Mouse (Mus musculus) limb, embryonic 14.5 days (tissue): Measurements from ENCODE around the gene Gnaz. TPM values are rescaled to one million over a fixed set of nuclear protein-coding genes. Genes with fewer than 3 reads are reported as not detected.
A peak's percentile ranks its signal among the peaks of the same experiment; 100 is the strongest.

Experiments used
- ATAC-seq: fragments of 200-750 bp; cut with Nextera tagmentation; 2 replicates; pipeline ENCODE4 v1.8.0; 2017; ENCODE audit warnings: low read depth, moderate number of reproducible peaks, moderate TSS enrichment; ENCODE audit not compliant: low FRiP score
- DNase-seq: peaks from one replicate; pipeline ENCODE4 v3.0.0-alpha.2; 2015; ENCODE audit warnings: low spot score
- H3K27ac ChIP-seq: fragments of 300-500 bp; sonication (generic); replicated peaks from 2 replicates; pipeline ENCODE4 v1.5.1; 2014; ENCODE audit warnings: low read depth, mild to moderate bottlenecking, low read length, moderate library complexity, mixed read lengths
- H3K27me3 ChIP-seq: fragments of 300-500 bp; sonication (generic); 2 replicates; pipeline ENCODE4 v1.6.1; 2014; ENCODE audit warnings: low read length, mixed read lengths; ENCODE audit not compliant: control insufficient read depth, insufficient read depth
- H3K36me3 ChIP-seq: fragments of 300-500 bp; sonication (generic); 2 replicates; pipeline ENCODE4 v1.6.1; 2014; ENCODE audit warnings: mild to moderate bottlenecking, low read length, moderate library complexity, mixed read lengths; ENCODE audit not compliant: control insufficient read depth, insufficient read depth
- H3K4me1 ChIP-seq: fragments of 300-500 bp; sonication (generic); 2 replicates; pipeline ENCODE4 v1.6.1; 2014; ENCODE audit warnings: antibody characterized with exemption, low read length, mixed read lengths; ENCODE audit not compliant: control insufficient read depth, insufficient read depth
- H3K4me2 ChIP-seq: fragments of 300-500 bp; sonication (generic); replicated peaks from 2 replicates; pipeline ENCODE4 v1.6.1; 2014; ENCODE audit warnings: low read depth, mild to moderate bottlenecking, low read length, moderate library complexity; ENCODE audit not compliant: severe bottlenecking
- H3K4me3 ChIP-seq: fragments of 300-500 bp; sonication (generic); replicated peaks from 2 replicates; pipeline ENCODE4 v1.5.1; 2014; ENCODE audit warnings: low read length
- H3K9ac ChIP-seq: fragments of 300-500 bp; sonication (generic); 2 replicates; pipeline ENCODE4 v1.6.1; 2014; ENCODE audit warnings: mild to moderate bottlenecking, low read depth, low read length, moderate library complexity; ENCODE audit not compliant: severe bottlenecking
- H3K9me3 ChIP-seq: fragments of 300-500 bp; sonication (generic); 2 replicates; pipeline ENCODE4 v1.6.1; 2016; ENCODE audit warnings: low read length; ENCODE audit not compliant: control insufficient read depth
- POLR2A ChIP-seq: fragments of 200-500 bp; IDR thresholded peaks from 2 replicates; pipeline ENCODE4 v1.8.0; 2012; ENCODE audit warnings: inconsistent platforms, mild to moderate bottlenecking, moderate library complexity, borderline replicate concordance; ENCODE audit not compliant: insufficient read depth, insufficient read length; ENCODE audit errors: extremely low read depth
- WGBS: fragments of 180-500 bp; shearing (Covaris S2); extraction: QIAGEN DNeasy Blood & Tissue Kit; methylation state at CpG from one replicate; pipeline ENCODE4 v1.1.7; 2014; 5-methylcytosine and 5-hydroxymethylcytosine counted together
- polyA plus RNA-seq, 2 experiments: library from polyadenylated mRNA; depleted of rRNA in 1 of 2; stranded (reverse) in 1 of 2; unstranded in 1 of 2; fragments of >200 nt; fragmentation: Nextera tagmentation in 1 of 2; extraction: Ambion mirVana in 1 of 2; gene quantifications; 2 replicates each; pipeline versions ENCODE4 v1.2.1 to v1.2.3; 2012 to 2014

The Gnaz gene
- polyA plus RNA-seq, 2 experiments: 2.1 to 2.9 TPM

- H3K4me2 ChIP-seq: peak overlapping the region; percentile 86
- 67% methylated on average over 12 of the region's 12 CpGs for WGBS
- ATAC-seq: no peak
- H3K9me3 ChIP-seq: no peaks in the 10 kb centered on the region
- H3K4me3 ChIP-seq: peak overlapping the region; percentile 92
- H3K9ac ChIP-seq: 0 out of 2 replicates have a peak overlapping the region, but pooled peaks have one; percentile 25
- no peak overlapping the region for H3K27ac ChIP-seq
- no peaks in the 10 kb centered on the region for H3K27me3 ChIP-seq
- H3K4me1 ChIP-seq: peaks cover 43% of the 10 kb centered on the region
- H3K36me3 ChIP-seq: peaks cover 15% of the 10 kb centered on the region
- TF ChIP-seq POLR2A: no peak
- no peak for DNase-seq
Measured at GRCm38 (mm10) chr10:75063301-75063965, 96.5 kb downstream of the Gnaz start.

DNA sequence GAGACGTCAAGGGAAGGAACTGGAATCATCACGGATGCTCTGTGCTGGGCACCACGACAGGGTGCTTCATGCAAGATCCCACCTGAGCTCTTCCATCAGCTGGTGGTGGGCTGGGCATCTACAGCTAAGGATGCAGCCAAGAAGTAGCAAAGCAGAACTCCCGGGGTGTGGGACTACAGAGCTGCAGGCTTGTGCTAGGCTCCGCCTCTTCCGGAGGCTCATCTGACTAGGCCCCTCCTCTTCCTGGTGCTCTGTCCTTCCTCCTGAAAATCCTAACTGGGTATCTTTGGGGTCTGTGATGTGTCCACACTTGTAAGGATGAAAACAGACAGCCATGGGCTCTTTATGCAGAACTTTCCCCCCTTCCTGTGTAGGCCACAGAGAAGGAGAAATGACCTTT, 98.7 kb downstream of the Gnaz start:
- Histone ChIP-seq H3K4me3 (no peak overlapping the region), H3K9ac (no peak overlapping the region), H3K9me3 (no peaks in the 10 kb centered on the region), H3K36me3 (peaks cover 15% of the 10 kb centered on the region), H3K27me3 (no peaks in the 10 kb centered on the region), H3K4me1 (peaks cover 42% of the 10 kb centered on the region), H3K27ac (no peak overlapping the region), H3K4me2 (no peak overlapping the region)
- no peak for TF ChIP-seq POLR2A
- DNase-seq (no peak), ATAC-seq (no peak)
- 77% methylated on average over 6 of the region's 6 CpGs for WGBS

Other genes with a start within 250 kb of the Gnaz start
- gene Rsph14, start 65.4 kb downstream of the Gnaz start, polyA plus RNA-seq (2012; rRNA removed): not detected in 2 replicates
- gene Rsph14, start 65.4 kb downstream of the Gnaz start, polyA plus RNA-seq (2014; fragmentation: Nextera tagmentation; extraction: Ambion mirVana): not detected in 2 replicates
- gene Rab36, start 69.9 kb downstream of the Gnaz start, polyA plus RNA-seq (2012; rRNA removed): 17.6 and 24.7 TPM in 2 replicates
- gene Rab36, start 69.9 kb downstream of the Gnaz start, polyA plus RNA-seq (2014; fragmentation: Nextera tagmentation; extraction: Ambion mirVana): 6.0 and 8.1 TPM in 2 replicates
- 26.8 and 30.7 TPM in 2 replicates for gene Bcr, start 93.4 kb downstream of the Gnaz start, polyA plus RNA-seq (2012; rRNA removed)
- 10.0 and 11.3 TPM in 2 replicates for gene Bcr, start 93.4 kb downstream of the Gnaz start, polyA plus RNA-seq (2014; fragmentation: Nextera tagmentation; extraction: Ambion mirVana)
- gene Specc1l, start 244.9 kb downstream of the Gnaz start, polyA plus RNA-seq (2012; rRNA removed): 27.7 and 29.1 TPM in 2 replicates
- gene Specc1l, start 244.9 kb downstream of the Gnaz start, polyA plus RNA-seq (2014; fragmentation: Nextera tagmentation; extraction: Ambion mirVana): 21.4 and 27.2 TPM in 2 replicates